Mouse (Mus musculus): ENCODE measurements around the gene Gm49369. TPM values are rescaled to one million over a fixed set of nuclear protein-coding genes. Genes with fewer than 3 reads are reported as not detected.

Gm49369 gene
- polyA plus RNA-seq, 1 experiment from 2014 or later, result not detected

DNA sequence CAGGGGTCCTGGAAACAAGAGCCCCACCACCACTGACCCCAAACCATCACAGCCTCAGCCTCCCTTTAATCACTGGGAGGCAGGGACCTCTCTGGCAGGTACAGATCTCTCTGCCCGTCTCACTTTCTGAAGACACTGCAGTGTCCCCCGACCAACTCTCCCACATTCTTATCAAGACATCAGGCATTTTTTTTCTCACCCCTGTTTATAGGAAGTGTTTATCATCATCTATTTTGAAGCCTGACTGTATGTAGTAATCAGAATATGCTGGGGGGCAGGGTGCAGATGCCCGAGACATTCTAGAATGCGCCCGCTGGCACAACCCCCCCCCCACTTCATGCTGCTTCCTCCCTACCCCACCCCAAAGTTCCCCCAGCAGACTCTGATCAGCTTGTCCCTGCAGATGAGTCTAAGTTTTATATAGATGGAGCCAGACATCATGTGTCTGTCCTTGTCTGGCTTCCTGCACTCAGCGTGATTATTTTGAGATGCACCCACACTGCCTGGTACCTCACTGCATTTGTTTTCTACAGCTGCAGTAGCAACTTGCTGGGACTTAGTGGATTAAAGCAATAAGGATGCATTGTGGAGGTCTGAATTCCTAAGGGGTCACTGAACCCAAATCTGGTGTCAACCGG is 17.8 kb upstream of the Gm49369 start:
- ATAC-seq (ENCODE audit: low FRiP score), result no peak
- no peaks in the 10 kb centered on the region for H3K36me3 ChIP-seq (ENCODE audit: control insufficient read depth, insufficient read depth, low read length)

DNA sequence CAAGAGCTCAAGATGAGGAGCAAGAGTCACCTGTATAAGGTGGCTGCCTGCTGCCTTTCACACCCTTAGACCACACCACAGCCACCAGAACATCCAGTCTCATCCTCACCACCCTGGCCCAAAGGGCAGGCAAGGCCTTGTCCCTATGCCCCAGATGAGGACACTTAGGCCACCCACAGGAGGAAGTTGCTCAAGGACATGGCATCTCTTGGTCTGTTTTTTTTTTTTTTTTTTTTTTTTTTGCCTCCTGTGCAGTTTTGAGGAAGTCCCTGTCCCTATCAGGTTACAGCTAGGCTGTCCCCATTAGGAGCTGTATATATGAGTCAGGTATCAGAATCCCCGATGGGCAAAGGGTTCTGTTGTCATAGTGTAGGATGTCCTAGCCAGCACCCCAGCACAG is 16.8 kb upstream of the Gm49369 start:
- WGBS, result 81% methylated on average over 1 of the region's 1 CpGs

More for the DNA sequence above, 17.8 kb upstream of the Gm49369 start:
- Histone ChIP-seq H3K9ac (ENCODE audit: low read depth, low read length) (no peak overlapping the region), H3K4me2 (replicated peaks; ENCODE audit: low read depth, low read length) (no peak overlapping the region), H3K4me1 (replicated peaks; ENCODE audit: control insufficient read depth, insufficient read depth, low read length) (no peaks in the 10 kb centered on the region), H3K9me3 (ENCODE audit: control insufficient read depth, low read length) (no peaks in the 10 kb centered on the region), H3K4me3 (ENCODE audit: low read depth, low read length) (no peak overlapping the region), H3K27me3 (ENCODE audit: control insufficient read depth, insufficient read depth, low read length) (no peaks in the 10 kb centered on the region), H3K27ac (ENCODE audit: low read depth, low read length) (no peak overlapping the region)
- DNase-seq (ENCODE audit: low spot score), result no peak
- WGBS, result 80% methylated on average over 7 of the region's 7 CpGs

DNA sequence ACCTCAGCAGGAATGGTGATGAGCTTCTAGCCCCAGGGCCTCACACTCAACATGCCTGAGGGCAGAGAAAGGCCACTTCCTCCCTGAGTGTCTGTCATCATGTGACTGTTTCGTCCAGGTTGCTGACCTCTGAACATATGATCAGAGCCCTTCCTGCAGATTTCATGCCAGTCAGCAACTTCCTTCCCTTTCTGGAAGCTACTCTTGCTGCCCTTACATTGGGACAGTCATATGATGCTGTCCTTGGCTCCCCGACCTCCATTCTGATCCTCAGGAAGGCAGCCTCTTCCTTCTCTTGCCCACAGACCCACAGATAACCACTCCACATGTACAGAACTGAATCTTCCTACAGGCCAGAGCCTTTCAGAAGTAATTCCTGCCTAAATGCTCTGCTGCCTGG is 15.6 kb upstream of the Gm49369 start:
- ATAC-seq (ENCODE audit: low FRiP score) (no peak), DNase-seq (ENCODE audit: low spot score) (no peak)
- H3K36me3 ChIP-seq (ENCODE audit: control insufficient read depth, insufficient read depth, low read length), result no peaks in the 10 kb centered on the region
- H3K27ac ChIP-seq (ENCODE audit: low read depth, low read length), result no peak overlapping the region
- H3K9ac ChIP-seq (ENCODE audit: low read depth, low read length), result no peak overlapping the region
- no peak overlapping the region for H3K4me3 ChIP-seq (ENCODE audit: low read depth, low read length)
- H3K27me3 ChIP-seq (ENCODE audit: control insufficient read depth, insufficient read depth, low read length), result no peaks in the 10 kb centered on the region
- H3K9me3 ChIP-seq (ENCODE audit: control insufficient read depth, low read length), result no peaks in the 10 kb centered on the region
- no peak overlapping the region for H3K4me2 ChIP-seq (replicated peaks; ENCODE audit: low read depth, low read length)
- WGBS, result 58% methylated on average over 2 of the region's 2 CpGs
- H3K4me1 ChIP-seq (replicated peaks; ENCODE audit: control insufficient read depth, insufficient read depth, low read length), result no peaks in the 10 kb centered on the region

More for the DNA sequence above, 16.8 kb upstream of the Gm49369 start:
- Histone ChIP-seq H3K9ac (ENCODE audit: low read depth, low read length) (no peak overlapping the region), H3K4me3 (ENCODE audit: low read depth, low read length) (no peak overlapping the region), H3K27me3 (ENCODE audit: control insufficient read depth, insufficient read depth, low read length) (no peaks in the 10 kb centered on the region), H3K36me3 (ENCODE audit: control insufficient read depth, insufficient read depth, low read length) (no peaks in the 10 kb centered on the region), H3K4me1 (replicated peaks; ENCODE audit: control insufficient read depth, insufficient read depth, low read length) (no peaks in the 10 kb centered on the region), H3K9me3 (ENCODE audit: control insufficient read depth, low read length) (no peaks in the 10 kb centered on the region), H3K4me2 (replicated peaks; ENCODE audit: low read depth, low read length) (no peak overlapping the region), H3K27ac (ENCODE audit: low read depth, low read length) (no peak overlapping the region)
- ATAC-seq (ENCODE audit: low FRiP score), result no peak
- no peak for DNase-seq (ENCODE audit: low spot score)

DNA sequence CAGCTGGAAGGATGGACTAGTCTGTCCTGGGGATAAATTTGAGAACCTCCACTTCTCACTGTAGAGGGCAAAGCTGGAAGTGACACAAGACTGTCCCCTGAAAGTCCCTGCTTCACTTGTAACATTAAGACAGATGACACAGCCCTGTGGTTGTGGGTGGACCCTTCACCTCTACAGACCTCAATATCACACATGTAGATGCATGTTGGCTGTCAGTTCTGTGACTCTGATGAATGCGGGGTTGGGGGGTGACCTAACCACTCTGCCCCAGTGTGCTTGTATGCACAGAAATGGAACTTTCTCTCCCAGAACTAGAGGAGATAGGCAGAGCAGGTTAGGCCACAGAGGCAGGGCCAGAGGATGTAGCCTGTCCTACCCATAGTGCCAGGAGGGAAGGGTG is 14.1 kb upstream of the Gm49369 start:
- H3K4me1 ChIP-seq (replicated peaks; ENCODE audit: control insufficient read depth, insufficient read depth, low read length), result no peaks in the 10 kb centered on the region
- WGBS, result 87% methylated on average over 1 of the region's 1 CpGs
- H3K27ac ChIP-seq (ENCODE audit: low read depth, low read length), result no peak overlapping the region
- H3K36me3 ChIP-seq (ENCODE audit: control insufficient read depth, insufficient read depth, low read length), result no peaks in the 10 kb centered on the region
- no peak overlapping the region for H3K4me3 ChIP-seq (ENCODE audit: low read depth, low read length)
- ATAC-seq (ENCODE audit: low FRiP score) (no peak), DNase-seq (ENCODE audit: low spot score) (no peak)
- H3K27me3 ChIP-seq (ENCODE audit: control insufficient read depth, insufficient read depth, low read length), result no peaks in the 10 kb centered on the region
- no peaks in the 10 kb centered on the region for H3K9me3 ChIP-seq (ENCODE audit: control insufficient read depth, low read length)
- H3K9ac ChIP-seq (ENCODE audit: low read depth, low read length), result no peak overlapping the region
- no peak overlapping the region for H3K4me2 ChIP-seq (replicated peaks; ENCODE audit: low read depth, low read length)

DNA sequence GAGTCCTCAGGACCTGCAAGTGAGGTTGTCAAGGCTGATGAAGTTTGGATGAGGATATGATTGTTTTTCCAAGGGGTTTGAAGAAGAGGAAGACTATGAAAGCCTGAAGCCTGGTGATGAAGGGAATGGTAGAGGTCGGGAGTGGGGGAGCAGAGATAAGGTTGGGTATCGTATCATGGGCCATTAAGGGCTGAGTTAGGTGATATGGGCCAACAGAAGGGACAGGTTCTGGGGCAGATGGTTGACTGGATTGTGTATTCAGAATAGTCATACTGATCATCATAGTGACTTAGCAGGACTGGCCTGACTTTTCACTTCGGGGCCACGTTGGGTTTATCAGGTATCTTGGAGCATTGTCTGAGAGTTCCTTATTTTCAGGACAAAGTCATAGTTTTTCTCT is 13.0 kb upstream of the Gm49369 start:
- H3K4me1 ChIP-seq (replicated peaks; ENCODE audit: control insufficient read depth, insufficient read depth, low read length), result no peaks in the 10 kb centered on the region
- no peak overlapping the region for H3K4me3 ChIP-seq (ENCODE audit: low read depth, low read length)
- ATAC-seq (ENCODE audit: low FRiP score) (no peak), DNase-seq (ENCODE audit: low spot score) (no peak)
- H3K4me2 ChIP-seq (replicated peaks; ENCODE audit: low read depth, low read length), result no peak overlapping the region
- H3K27me3 ChIP-seq (ENCODE audit: control insufficient read depth, insufficient read depth, low read length), result no peaks in the 10 kb centered on the region
- no peak overlapping the region for H3K27ac ChIP-seq (ENCODE audit: low read depth, low read length)
- no peaks in the 10 kb centered on the region for H3K36me3 ChIP-seq (ENCODE audit: control insufficient read depth, insufficient read depth, low read length)
- H3K9ac ChIP-seq (ENCODE audit: low read depth, low read length), result no peak overlapping the region
- H3K9me3 ChIP-seq (ENCODE audit: control insufficient read depth, low read length), result no peaks in the 10 kb centered on the region
- 90% methylated on average over 4 of the region's 4 CpGs for WGBS

DNA sequence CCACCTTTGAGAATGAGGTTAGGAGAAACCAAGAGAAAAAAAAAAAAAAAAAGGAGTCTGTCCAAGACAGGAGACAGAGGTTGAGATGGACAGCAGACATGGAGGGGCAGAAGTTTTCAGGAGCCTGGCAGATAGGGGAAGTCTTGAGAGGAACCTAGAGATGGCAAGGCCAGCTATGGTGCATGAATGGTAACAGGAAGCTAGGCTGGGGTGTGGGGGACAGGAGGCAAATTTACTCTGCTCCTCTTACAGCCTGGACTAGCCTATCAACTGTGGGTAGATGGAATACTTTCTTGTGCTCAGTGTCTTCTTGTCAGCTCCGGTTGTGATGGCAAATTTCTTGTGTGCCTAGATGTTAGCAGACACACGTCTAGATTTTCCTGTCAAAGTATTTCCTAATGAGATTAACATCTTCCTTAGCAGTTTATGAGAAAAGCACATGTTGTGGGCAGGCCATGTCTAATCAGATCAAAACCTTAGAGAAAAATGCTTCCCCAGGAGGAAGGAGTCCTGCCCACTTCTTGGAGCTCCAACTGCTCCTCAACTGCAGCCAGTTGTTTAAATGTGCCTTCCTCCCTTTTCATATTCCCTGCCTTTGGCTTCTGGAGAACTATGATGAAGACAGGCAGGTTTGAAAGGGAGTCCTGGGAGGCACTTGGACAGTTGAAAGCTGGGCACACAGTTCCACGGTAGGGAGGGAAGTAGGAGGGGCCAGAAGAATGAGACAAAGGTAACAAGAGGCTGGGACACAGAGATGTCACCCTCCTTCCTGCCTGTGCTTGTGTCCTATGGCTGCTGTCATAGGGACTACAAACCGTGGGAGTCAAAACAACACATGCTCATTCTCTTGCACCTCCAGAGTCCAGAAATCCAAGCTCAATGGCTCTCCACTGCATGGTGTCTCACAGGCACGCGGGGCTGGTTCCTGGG is 12.1 kb upstream of the Gm49369 start:
- H3K36me3 ChIP-seq (ENCODE audit: control insufficient read depth, insufficient read depth, low read length), result no peaks in the 10 kb centered on the region
- no peaks in the 10 kb centered on the region for H3K27me3 ChIP-seq (ENCODE audit: control insufficient read depth, insufficient read depth, low read length)
- H3K4me2 ChIP-seq (replicated peaks; ENCODE audit: low read depth, low read length), result no peak overlapping the region
- H3K9me3 ChIP-seq (ENCODE audit: control insufficient read depth, low read length), result no peaks in the 10 kb centered on the region
- no peak overlapping the region for H3K9ac ChIP-seq (ENCODE audit: low read depth, low read length)
- no peak overlapping the region for H3K4me3 ChIP-seq (ENCODE audit: low read depth, low read length)
- no peaks in the 10 kb centered on the region for H3K4me1 ChIP-seq (replicated peaks; ENCODE audit: control insufficient read depth, insufficient read depth, low read length)
- DNase-seq (ENCODE audit: low spot score), result no peak
- no peak for ATAC-seq (ENCODE audit: low FRiP score)
- H3K27ac ChIP-seq (ENCODE audit: low read depth, low read length), result no peak overlapping the region
- 75% methylated on average over 6 of the region's 6 CpGs for WGBS

DNA sequence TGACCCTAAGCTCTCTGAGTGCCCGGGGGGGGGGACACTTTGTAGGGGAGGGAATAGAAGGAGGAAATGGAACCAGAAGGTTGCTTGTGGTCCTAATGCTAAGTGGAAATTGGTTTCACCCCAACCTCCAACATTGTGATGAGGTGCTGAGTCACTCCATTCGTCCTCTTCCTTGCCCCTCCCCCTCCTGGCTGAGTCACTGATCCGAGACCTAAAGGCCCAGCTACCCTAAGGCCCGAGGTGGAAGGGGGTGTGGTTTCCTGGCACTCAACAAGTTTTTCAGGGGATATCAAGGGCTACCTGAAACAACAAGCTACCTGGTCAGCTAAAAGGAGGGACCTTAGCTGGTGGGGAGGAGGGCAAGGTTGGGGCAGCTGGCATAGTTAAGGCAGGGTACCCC is 10.7 kb upstream of the Gm49369 start:
- Histone ChIP-seq H3K27ac (ENCODE audit: low read depth, low read length) (no peak overlapping the region), H3K9me3 (ENCODE audit: control insufficient read depth, low read length) (no peaks in the 10 kb centered on the region), H3K4me1 (replicated peaks; ENCODE audit: control insufficient read depth, insufficient read depth, low read length) (no peaks in the 10 kb centered on the region; the same call in 1 of the 2 replicates), H3K4me3 (ENCODE audit: low read depth, low read length) (no peak overlapping the region), H3K9ac (ENCODE audit: low read depth, low read length) (no peak overlapping the region), H3K36me3 (ENCODE audit: control insufficient read depth, insufficient read depth, low read length) (no peaks in the 10 kb centered on the region), H3K4me2 (replicated peaks; ENCODE audit: low read depth, low read length) (no peak overlapping the region), H3K27me3 (ENCODE audit: control insufficient read depth, insufficient read depth, low read length) (no peaks in the 10 kb centered on the region)
- WGBS, result 32% methylated on average over 4 of the region's 4 CpGs
- ATAC-seq (ENCODE audit: low FRiP score) (no peak), DNase-seq (ENCODE audit: low spot score) (no peak)

DNA sequence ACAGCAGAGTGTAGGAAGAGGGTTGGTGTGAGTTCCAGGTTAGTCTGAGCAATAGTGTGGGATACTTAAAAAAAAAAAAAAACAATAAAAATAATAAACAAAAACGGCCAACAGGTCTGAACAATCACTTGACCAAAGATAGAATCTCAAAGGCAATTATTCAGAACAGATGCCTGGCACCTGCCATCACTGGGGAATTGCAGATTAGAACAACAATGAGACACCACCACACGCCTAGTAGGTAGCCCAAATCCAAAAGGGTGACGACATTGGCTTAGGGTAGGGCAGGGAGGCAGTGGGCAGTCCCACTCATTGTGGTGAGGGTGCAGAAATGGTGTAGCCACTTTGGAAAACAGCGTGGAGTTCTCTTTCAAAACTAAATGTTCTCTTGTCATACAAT is 9.1 kb upstream of the Gm49369 start:
- Histone ChIP-seq H3K36me3 (ENCODE audit: control insufficient read depth, insufficient read depth, low read length) (no peaks in the 10 kb centered on the region), H3K9me3 (ENCODE audit: control insufficient read depth, low read length) (no peaks in the 10 kb centered on the region), H3K4me1 (replicated peaks; ENCODE audit: control insufficient read depth, insufficient read depth, low read length) (peaks cover 4% of the 10 kb centered on the region), H3K27ac (ENCODE audit: low read depth, low read length) (no peak overlapping the region), H3K27me3 (ENCODE audit: control insufficient read depth, insufficient read depth, low read length) (no peaks in the 10 kb centered on the region), H3K4me3 (ENCODE audit: low read depth, low read length) (no peak overlapping the region), H3K9ac (ENCODE audit: low read depth, low read length) (no peak overlapping the region), H3K4me2 (replicated peaks; ENCODE audit: low read depth, low read length) (no peak overlapping the region)
- ATAC-seq (ENCODE audit: low FRiP score) (no peak), DNase-seq (ENCODE audit: low spot score) (no peak)
- 68% methylated on average over 4 of the region's 4 CpGs for WGBS

DNA sequence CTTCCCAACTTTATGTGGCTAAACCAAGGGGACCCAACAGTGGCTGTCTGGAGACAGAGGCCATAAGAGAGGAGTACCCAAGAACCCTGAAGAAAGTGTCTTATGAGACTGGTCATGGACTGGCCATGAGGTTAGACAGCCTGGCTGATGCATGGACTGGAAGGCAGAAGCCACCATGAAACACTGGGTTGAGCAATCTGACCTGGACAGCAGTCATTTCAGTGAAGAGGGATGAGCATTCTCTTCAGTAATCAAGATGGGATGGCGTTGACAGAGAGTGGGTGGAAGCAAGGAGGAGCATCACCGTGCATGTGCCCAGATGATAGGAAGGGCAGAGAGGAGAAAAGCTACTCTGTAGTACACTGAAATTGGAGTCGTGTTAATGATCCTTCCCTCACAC is 8.6 kb upstream of the Gm49369 start:
- ATAC-seq (ENCODE audit: low FRiP score) (no peak), DNase-seq (ENCODE audit: low spot score) (no peak)
- Histone ChIP-seq H3K9ac (ENCODE audit: low read depth, low read length) (no peak overlapping the region), H3K27ac (ENCODE audit: low read depth, low read length) (no peak overlapping the region), H3K9me3 (ENCODE audit: control insufficient read depth, low read length) (no peaks in the 10 kb centered on the region), H3K27me3 (ENCODE audit: control insufficient read depth, insufficient read depth, low read length) (no peaks in the 10 kb centered on the region), H3K4me1 (replicated peaks; ENCODE audit: control insufficient read depth, insufficient read depth, low read length) (peaks cover 7% of the 10 kb centered on the region), H3K36me3 (ENCODE audit: control insufficient read depth, insufficient read depth, low read length) (no peaks in the 10 kb centered on the region), H3K4me2 (replicated peaks; ENCODE audit: low read depth, low read length) (no peak overlapping the region), H3K4me3 (ENCODE audit: low read depth, low read length) (no peak overlapping the region)
- WGBS, result 80% methylated on average over 3 of the region's 3 CpGs
